Mouse (Mus musculus): ENCODE data around the gene Adam15. TPM values are rescaled to one million over a fixed set of nuclear protein-coding genes. Genes with fewer than 3 reads are reported as not detected.

Gene Adam15
- total RNA-seq, 2 experiments from 2014 or later, result 35.8 to 49.8 TPM

GRCm38 (mm10) chr3:89355512-89355902 is 5.7 kb upstream of the Adam15 start:
- no peak for ATAC-seq (replicated peaks; ENCODE audit: poor library complexity)

GRCm38 (mm10) chr3:89354816-89355511 is 5.2 kb upstream of the Adam15 start:
- ATAC-seq (replicated peaks; ENCODE audit: poor library complexity), result peak; percentile 62

GRCm38 (mm10) chr3:89351271-89351670 is 1.5 kb upstream of the Adam15 start:
- no peak for ATAC-seq (replicated peaks; ENCODE audit: poor library complexity)

GRCm38 (mm10) chr3:89348911-89349868 is 606 bp downstream of the Adam15 start:
- ATAC-seq (replicated peaks; ENCODE audit: poor library complexity), result no peak

- ATAC-seq (replicated peaks; ENCODE audit: poor library complexity), result no peak
These were observed 1.9 kb downstream of the Adam15 start for GRCm38 (mm10) chr3:89347916-89348315.

- peak; percentile 42 for ATAC-seq (replicated peaks; ENCODE audit: poor library complexity)
These were observed 2.8 kb downstream of the Adam15 start for GRCm38 (mm10) chr3:89346815-89347540.

- no peak for ATAC-seq (replicated peaks; ENCODE audit: poor library complexity)
These were observed 6.5 kb downstream of the Adam15 start for GRCm38 (mm10) chr3:89343279-89343678.

- ATAC-seq (replicated peaks; ENCODE audit: poor library complexity), result no peak
These were observed 8.0 kb downstream of the Adam15 start for GRCm38 (mm10) chr3:89341794-89342193.

GRCm38 (mm10) chr3:89340465-89340864 is 9.3 kb downstream of the Adam15 start:
- peak; percentile 86 for ATAC-seq (replicated peaks; ENCODE audit: poor library complexity)

GRCm38 (mm10) chr3:89339416-89339815 is 10.4 kb downstream of the Adam15 start:
- peak; percentile 57 for ATAC-seq (replicated peaks; ENCODE audit: poor library complexity)

- peak; percentile 35 for ATAC-seq (replicated peaks; ENCODE audit: poor library complexity)
These were observed 11.8 kb downstream of the Adam15 start, which contains the start of gene Efna4 for GRCm38 (mm10) chr3:89337721-89338578. Gene Efna4 (minus strand): TSS chr3:89338028.

- no peak for ATAC-seq (replicated peaks; ENCODE audit: poor library complexity)
These were observed 12.6 kb downstream of the Adam15 start for GRCm38 (mm10) chr3:89337062-89337720.

- ATAC-seq (replicated peaks; ENCODE audit: poor library complexity), result no peak
These were observed 13.3 kb downstream of the Adam15 start for GRCm38 (mm10) chr3:89336529-89336928.

- no peak for ATAC-seq (replicated peaks; ENCODE audit: poor library complexity)
These were observed 16.7 kb downstream of the Adam15 start for GRCm38 (mm10) chr3:89333053-89333452.

GRCm38 (mm10) chr3:89332476-89332875 is 17.3 kb downstream of the Adam15 start:
- no peak for ATAC-seq (replicated peaks; ENCODE audit: poor library complexity)

GRCm38 (mm10) chr3:89332013-89332412 is 17.8 kb downstream of the Adam15 start:
- ATAC-seq (replicated peaks; ENCODE audit: poor library complexity), result no peak

- peak; percentile 55; the same call in 1 of the 2 replicates for ATAC-seq (replicated peaks; ENCODE audit: poor library complexity)
These were observed 18.2 kb downstream of the Adam15 start for GRCm38 (mm10) chr3:89331561-89331960.

- 0 out of 2 replicates have a peak, but pooled peaks have one; percentile 23 for ATAC-seq (replicated peaks; ENCODE audit: poor library complexity)
These were observed 18.8 kb downstream of the Adam15 start for GRCm38 (mm10) chr3:89330948-89331347.

- no peak for ATAC-seq (replicated peaks; ENCODE audit: poor library complexity)
These were observed 19.4 kb downstream of the Adam15 start for GRCm38 (mm10) chr3:89330346-89330745.

GRCm38 (mm10) chr3:89328623-89329022 is 21.2 kb downstream of the Adam15 start:
- no peak for ATAC-seq (replicated peaks; ENCODE audit: poor library complexity)
